Mouse (Mus musculus): ENCODE data around the gene Srpx2. TPM values are rescaled to one million over a fixed set of nuclear protein-coding genes. Genes with fewer than 3 reads are reported as not detected.

Srpx2 gene
- total RNA-seq (2015) (not detected in 2 replicates), total RNA-seq (2017) (not detected in 2 replicates)

GRCm38 (mm10) chrX:133908261-133908660 is at the start of gene Srpx2:
Gene Srpx2 (plus strand): TSS chrX:133908426.
- ATAC-seq (replicated peaks; ENCODE audit: poor library complexity): no peak

DNA sequence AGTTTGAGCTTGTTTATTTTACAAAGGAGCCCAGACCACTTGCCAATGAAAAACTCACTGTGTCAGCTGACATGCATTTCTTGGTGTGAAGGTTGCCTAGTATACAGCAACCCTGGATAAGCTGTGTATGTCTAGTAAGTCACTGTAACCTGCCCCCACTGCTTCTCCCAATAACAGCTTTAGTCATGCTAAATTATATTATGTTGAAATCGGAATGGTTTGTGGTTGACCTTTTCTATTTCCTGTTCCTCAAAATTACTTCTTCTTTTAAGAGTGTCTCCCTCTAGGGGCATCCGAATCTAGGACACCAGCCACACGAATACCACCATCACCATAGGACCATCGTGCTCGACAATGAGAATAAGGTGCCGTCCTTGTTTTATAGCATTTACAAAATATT is 38.5 kb upstream of the Srpx2 start:
- ATAC-seq (replicated peaks; ENCODE audit: poor library complexity): peak; percentile 97

- peak; percentile 55 for ATAC-seq (replicated peaks; ENCODE audit: poor library complexity)
These were observed 20.9 kb upstream of the Srpx2 start for GRCm38 (mm10) chrX:133887308-133887707.

DNA sequence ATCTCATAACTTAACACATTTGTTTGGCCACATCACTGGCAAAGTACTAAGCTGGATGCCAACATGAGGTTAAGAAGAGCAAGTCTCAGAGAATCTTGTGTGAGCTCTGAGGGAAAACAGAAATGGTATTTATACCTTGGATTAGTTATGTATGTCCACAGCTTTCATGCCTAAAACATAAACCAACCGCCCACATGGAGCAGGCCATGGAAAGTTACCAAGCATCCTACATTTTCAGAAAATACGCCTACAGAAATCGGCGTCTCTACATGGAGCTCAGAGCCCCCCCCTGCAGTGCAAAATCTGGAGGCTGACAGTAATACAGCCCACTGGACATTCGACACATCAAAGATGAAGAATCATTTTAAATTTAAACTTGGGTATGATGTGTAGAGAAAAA is 20.1 kb upstream of the Srpx2 start:
- no peak for ATAC-seq (replicated peaks; ENCODE audit: poor library complexity)

DNA sequence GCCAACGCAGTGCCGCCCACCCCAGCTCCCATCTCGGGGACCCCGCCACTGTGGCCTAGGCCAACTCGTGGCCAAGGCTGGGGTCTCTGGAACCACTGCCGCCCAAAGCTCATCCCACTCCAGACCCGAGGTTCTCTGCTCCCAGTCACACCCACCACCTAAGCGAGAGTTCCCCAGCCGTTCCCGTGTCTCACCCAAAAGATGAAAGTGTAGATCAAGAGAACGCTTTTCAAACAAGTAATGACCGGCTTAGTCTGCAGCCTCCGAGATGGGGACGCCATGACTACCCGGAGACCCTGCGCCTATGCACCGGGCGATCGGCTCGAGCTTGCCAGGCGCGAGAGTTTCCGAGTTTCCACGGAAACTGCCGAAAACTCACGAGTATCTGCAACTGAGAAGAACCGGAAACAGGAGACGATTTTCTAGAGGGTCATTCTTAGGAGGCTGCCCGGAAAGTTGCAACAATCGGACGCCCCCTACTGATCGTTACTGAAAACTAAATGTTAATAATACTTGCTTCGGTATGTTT is 10.1 kb upstream of the Srpx2 start, which contains the start of gene Tspan6:
Gene Tspan6, minus strand, starts transcription at position 416 of the 529 bp plus-strand sequence.
- ATAC-seq (replicated peaks; ENCODE audit: poor library complexity): peak; percentile 99

DNA sequence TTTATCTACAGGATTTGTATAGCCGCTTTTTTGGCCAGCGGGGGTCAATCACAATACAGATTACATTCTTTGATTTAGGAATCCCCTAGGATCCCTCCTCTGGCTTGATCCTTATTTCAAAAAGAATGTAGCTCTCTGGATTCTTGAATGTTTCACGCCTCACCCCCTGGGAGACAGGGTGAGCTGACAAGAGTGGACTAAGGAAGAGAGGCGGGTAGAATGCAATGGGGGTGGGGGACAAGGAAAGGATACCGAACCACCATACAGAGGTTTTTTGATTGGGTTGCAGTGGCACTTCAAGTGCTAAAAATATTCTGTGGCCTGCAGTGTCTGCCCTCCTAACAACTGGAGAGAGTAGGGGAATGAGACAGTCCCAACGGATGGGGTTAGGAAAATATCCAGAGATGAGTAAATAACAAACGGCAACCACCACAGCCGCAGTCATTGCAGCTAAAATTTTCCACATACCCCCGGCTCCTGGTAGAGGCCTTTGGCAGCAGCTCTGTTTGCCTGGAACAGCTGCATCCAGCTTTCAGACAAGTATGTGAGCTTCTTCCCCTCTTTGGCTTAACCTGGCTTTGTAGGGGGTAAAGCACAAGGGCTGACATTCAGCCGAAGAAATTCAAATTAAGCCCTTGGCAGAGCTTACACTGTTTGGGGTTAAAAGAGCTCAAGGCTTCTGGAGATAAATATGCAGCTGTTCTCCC is 3.3 kb downstream of the Srpx2 start:
- ATAC-seq (replicated peaks; ENCODE audit: poor library complexity): no peak

- ATAC-seq (replicated peaks; ENCODE audit: poor library complexity): no peak
These were observed 4.8 kb downstream of the Srpx2 start for GRCm38 (mm10) chrX:133913006-133913405.

DNA sequence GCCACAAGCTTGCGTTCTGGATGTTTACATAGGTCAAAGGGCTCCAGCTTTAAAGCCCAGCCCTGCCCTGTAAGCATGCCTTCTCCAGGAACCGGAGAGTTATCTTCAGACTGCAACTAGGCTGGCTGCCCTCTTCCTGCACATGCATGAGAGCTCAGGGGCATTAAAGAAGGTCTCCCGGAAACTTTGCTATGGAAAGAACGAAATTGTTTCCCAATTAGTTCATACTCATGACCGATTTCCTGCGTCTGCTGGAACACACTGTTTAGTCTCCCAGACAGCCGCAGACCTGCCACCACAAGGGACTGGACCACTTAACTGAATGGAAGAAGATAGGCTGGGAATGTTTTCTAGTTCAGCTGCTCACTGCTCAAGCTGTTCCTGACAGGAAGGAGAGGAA is 6.0 kb downstream of the Srpx2 start:
- ATAC-seq (replicated peaks; ENCODE audit: poor library complexity): no peak

DNA sequence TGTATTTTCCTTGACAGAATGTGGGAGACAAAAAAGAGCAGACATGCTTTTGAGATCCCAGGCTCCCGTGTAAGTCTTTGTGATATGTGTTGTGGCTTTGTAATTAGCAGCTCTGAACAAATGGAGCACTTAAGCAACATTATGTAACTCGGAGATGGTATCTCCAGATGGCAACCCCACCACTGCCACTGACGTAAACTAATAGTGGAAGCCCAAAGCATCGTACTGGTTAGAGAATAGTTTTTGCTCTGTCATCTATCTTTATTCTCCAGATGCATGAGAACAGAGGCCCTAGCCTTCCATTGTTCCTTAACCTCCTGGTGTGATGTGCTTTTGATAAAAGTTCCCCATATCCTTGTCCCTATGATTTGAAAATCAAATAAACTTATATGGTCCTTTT is 13.0 kb downstream of the Srpx2 start:
- peak; percentile 42; the same call in 1 of the 2 replicates for ATAC-seq (replicated peaks; ENCODE audit: poor library complexity)

DNA sequence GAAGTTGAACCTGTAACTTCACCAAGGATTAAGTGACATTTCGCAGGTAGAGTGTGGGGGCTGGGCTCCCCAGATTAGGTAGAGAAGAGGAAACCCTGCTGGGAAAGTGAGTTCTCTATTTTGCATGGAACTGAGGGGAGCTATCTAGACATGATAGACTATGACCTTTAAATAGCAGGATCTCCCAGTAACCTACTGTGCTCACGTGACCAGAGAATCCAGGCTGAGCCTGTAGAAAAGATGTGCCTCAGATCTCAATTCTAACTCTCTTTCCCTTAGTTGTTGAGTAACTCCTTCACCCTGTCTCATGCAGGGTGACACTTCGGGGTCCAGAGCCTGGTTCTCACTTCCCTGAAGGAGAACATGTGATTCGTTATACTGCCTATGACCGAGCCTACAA is 18.5 kb downstream of the Srpx2 start:
- peak; percentile 44; the same call in 1 of the 2 replicates for ATAC-seq (replicated peaks; ENCODE audit: poor library complexity)

- ATAC-seq (replicated peaks; ENCODE audit: poor library complexity): peak; percentile 85
These were observed 23.2 kb downstream of the Srpx2 start for GRCm38 (mm10) chrX:133931302-133932013.

DNA sequence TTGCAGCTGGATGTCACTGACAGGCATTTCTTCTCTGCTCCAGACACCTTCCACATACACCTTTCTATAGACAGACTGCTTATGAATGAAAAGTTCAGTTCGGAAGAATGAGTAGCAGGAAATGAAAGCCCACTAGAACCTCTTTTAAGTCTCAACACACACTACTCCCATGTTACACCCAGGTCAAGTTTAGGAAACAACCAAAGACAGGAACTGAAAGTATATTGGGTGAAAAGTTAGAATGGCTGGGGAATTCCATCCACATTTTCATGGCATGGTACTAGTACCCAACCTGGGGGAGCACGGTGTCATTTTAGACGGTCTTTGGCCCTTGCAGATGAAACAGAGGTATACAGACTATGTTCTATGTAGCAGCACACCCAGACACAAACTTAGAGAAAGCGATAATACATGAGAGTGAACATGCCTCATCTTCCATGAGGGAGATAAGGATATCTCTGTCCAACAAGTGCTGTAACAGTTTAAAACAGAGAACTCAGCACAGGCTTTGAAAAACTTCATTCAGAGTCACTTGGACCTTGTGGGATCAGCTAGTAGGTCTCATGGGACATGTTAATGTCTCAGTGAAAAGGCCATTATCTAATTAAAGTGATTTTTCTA is 28.5 kb downstream of the Srpx2 start:
- peak; percentile 42; the same call in 1 of the 2 replicates for ATAC-seq (replicated peaks; ENCODE audit: poor library complexity)

DNA sequence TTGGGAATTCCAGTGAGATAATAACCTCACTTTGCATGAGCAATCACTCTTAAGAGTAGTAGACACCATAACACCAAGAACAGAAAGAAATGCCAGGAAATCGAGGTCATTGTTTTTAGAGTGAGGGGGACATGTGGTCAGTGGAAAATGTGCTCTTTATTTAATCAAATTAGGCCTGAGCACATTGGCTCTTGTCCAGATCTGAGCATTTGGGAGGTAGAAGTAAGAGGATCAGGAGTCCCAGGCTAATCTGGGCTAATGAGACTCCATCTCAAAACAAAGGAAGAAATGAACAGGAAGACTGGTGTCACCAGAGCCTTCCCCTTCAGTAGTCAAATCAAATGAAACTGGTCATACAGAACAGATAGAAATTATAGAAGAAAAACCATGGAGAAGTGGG is 31.3 kb downstream of the Srpx2 start:
- no peak for ATAC-seq (replicated peaks; ENCODE audit: poor library complexity)

- peak; percentile 100 for ATAC-seq (replicated peaks; ENCODE audit: poor library complexity)
These were observed 39.2 kb downstream of the Srpx2 start for GRCm38 (mm10) chrX:133947427-133947826.

DNA sequence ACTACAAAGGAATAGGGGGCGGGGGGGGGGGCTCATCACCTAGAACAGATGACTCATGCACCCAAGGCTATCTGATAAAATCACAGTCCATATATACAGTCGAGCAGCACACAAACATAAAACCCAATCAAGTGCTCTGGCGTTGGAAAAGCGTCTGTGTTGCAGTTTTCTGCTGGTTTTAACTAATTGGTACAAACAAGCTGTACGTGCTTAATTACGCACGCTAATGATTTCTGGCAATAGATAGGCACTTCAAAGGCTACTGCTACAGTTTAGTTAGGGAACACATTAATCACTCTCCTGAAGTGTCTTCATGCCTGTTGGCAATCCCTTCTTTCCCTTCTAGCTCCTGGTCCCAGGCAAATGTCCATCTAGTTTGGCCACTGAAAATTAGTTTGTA is 46.4 kb downstream of the Srpx2 start:
- no peak for ATAC-seq (replicated peaks; ENCODE audit: poor library complexity)

DNA sequence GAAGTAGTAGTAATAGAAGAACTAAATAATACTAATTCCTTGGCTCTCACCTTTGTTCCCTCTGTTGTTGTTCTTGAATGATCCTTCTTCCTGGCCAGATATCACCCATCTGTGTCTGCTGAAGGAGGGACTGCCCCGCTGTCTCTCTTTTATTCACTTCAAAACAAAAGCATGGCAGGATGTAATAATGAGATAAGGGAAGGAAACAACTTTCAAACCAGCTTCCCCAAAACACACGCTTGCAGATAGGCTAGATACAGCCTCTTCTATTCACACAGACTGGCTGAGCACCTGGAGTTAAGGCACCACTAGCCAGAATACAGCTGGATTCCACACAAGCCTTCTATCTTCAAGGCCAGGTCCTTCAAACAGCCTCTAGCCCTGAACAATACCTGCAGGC is 52.4 kb downstream of the Srpx2 start:
- peak; percentile 78 for ATAC-seq (replicated peaks; ENCODE audit: poor library complexity)

DNA sequence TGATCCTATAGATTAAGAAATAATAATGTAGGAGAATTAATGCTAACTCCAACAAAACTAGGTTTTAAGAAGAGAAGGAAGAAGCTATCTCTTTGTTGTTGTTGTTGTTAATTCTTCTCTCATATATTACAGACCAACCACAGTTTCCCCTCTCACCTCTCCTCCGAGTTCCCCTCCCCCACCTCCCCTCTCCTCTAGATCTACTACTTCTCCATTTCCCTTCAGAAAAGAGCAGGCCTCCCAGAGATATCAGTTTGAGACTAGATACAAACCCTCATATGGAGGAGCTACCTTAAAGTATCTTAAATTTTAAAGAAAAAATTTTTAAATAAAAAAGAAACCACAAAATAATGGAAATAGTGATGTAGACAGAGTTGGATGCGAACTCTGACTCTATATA is 56.4 kb downstream of the Srpx2 start:
- ATAC-seq (replicated peaks; ENCODE audit: poor library complexity): no peak

GRCm38 (mm10) chrX:133981231-133982002 is 73.2 kb downstream of the Srpx2 start, which contains the start of gene Sytl4:
Gene Sytl4 (minus strand): TSS chrX:133981812.
- ATAC-seq (replicated peaks; ENCODE audit: poor library complexity): peak; percentile 75

Data from megakaryocyte progenitor cell, adult 5-6 weeks (primary cell).